Mouse (Mus musculus): ENCODE measurements at regions not wholly inside any gene's neighbourhood (a gene's known extent, or its start where the extent isn't known, plus 50 kb on each side); places are given as distances from the start of the nearest gene placed in this dataset.
A peak's percentile ranks its signal among the peaks of the same experiment; 100 is the strongest.

DNA sequence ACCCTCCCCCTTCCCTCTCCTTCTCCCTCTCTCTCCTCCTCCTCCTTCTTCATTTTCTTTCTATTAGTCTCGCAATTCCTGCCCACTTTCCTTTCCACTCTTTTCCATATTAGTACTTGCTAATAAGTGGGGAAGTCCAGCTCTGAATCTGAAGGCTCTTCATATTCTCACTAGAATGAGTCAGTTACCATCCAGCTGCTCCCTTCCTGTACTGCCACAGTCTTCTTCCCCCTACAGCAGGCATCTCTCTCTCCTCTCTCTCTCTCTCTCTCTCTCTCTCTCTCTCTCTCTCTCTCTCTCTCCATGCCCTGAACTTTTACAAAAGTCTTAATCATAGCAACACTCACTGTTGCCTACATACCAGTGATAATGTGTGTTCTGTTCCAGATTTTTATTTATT, 226.6 kb upstream of the Pter start:
- DNase-seq = no peak

DNA sequence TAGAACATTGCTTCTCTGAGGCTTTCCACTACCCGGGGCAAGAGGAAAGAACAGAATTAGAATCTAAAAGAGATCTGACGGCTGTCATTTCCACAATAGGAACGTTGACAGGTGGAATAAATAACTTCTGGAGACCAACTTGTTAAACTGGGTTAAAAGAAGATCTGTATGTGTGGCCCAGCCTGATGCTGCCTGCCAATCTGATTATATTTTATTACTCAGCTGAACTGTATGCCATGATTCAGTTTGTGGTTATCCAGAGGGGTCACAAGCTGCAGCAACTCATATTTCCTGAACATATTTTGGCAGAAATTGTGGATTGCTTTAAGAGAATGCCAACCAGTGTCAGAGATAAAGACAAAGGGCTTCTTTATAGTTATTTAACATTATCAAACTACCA, 224.5 kb upstream of the Pter start:
- no peak for DNase-seq

DNA sequence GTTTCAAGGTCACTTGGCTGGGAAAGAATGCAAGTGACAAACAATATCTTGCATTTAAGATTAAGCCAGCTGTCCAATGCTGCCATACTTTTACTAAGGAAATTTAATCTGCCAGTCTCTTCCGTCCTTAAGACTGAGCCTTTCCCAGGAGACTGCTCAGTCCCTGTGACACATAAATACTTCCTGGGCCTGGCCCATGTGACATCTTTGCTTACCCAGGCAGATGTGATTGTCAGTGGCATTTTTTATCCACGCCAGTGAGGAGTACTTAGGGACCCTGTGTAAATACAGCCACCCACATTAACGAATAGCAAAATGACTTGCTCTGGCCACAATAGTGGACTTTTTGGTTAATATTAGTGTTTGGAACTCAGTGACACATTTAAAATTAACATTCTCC, 216.3 kb upstream of the Pter start:
- no peak for DNase-seq

DNA sequence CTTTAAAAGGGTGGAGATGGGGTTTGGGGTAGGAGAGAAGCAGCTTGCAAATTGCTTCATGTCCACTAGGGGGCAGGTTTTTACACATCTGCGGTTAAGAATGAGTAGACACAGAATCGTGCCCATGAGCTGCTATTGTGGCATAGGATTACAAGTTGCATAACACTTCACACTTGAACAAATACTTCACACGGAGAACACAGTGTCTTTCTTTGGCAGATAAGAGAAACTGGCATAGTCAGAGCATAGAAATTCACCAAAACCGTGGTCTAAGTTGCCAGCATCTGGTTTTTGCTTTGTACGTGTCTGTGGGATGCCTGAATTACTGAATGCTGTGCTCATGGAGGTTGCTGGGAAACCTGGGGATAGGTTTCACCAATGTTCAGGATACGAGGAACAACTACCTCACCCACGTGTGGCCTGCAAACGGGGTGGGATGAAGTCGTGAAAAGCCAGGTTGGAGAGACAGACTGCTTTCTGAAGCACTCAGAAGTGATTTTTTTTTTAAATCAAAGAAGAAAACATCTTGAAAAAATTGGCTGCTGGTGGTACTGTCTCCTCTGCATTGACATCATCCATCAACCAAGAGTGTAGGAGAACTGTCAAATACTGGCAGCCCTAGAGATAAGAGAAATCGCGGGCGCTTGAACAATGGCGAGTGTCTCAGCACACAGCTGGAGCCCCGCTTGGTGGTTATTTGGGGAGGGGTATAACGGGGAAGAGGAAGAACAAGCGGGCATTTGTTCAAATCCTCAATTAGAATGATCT, 214.5 kb upstream of the Pter start:
- peak; percentile 58 for DNase-seq

DNA sequence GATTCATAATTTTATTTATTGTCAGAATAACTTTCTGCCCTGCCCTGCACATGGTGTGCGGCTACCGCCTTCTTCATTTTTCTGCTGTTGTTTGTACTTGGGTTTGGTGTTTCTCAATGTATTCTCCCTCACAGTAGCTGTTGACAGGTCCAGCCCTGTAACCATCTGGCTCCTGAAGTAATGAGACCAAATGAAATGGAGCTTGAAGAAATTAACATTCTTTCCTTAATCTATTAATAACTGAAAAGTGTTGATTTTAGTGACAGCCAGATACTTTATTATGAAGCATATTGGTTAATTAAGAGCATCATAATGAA, 214.0 kb upstream of the Pter start:
- no peak for DNase-seq

DNA sequence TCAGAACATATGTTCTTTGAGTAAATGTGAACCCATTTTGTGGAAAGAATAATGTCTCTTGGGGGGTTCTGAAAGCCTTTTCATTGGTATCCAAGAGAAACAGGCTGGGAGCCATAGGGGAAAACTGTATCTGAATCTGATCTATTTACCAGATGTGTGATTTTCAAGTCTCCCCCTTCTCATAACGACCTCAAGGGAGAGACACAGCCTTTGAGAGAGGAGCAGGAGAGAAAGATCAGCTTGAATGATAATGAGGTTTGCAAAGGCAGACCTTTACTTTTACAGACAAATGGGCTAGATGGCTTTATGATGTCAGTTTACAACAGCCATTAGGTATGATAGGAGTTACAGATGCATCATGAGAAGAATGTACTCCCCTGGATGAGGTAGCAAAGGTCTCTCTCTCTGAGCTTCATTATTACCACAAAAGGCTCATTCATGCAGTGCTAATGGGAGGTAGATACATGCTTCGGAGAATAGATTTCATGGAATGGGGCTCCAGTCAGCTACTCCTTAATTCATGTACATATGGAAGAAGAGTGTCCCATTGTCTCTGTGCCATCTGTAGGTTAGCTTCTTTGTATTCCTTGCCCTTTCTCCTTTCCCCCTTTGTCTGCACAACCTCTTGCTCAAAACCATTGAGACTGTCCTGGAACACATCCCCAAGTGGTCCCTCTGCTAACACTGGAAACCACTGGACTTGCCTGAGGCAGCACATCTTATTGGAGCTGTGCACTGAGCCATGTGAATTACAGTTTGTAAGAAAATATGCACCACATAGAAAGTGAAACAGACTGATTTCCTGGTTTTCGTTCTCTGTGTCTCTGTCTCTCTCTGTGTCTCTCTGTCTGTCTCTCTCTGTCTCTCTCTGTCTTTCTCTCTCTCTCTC, 207.5 kb upstream of the Pter start:
- no peak for DNase-seq

DNA sequence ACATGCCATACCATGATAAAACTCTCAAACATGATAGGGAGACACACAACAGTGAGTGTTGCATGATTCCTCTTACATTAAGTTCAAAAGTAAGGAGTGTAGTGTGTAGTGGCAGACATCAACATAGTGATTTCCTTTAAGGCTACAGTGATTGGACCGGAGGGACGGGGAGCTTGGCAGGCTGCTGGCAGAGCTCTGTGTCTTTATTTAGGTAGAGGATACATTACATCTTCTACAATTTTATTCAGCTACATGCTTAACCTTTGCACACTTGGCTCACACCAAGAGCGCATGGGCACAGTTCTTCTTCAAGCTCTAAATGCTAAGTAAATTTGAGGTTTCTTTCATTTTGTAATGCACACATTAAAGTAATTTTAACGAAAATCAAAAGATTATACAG, 194.6 kb upstream of the Pter start:
- DNase-seq = no peak

DNA sequence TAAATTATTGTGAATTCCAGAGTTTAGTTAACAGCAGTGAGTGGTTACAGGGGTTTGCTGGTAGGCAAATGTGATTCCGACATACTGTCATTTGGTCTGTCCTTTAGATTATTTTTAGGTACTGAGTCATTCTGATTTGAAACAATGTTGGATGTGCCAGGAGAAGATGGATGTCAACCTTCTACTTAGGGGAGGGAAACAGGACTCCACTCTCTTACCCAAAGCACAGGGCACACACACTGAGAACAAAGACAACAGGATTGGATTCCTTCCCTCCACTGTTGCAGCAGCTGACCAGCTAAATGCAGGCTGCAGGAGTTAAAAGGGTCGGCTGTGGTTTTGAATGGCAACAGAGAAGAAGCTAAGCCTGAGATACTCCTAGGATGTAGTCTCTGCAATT, 186.7 kb upstream of the Pter start:
- DNase-seq = peak; percentile 20

DNA sequence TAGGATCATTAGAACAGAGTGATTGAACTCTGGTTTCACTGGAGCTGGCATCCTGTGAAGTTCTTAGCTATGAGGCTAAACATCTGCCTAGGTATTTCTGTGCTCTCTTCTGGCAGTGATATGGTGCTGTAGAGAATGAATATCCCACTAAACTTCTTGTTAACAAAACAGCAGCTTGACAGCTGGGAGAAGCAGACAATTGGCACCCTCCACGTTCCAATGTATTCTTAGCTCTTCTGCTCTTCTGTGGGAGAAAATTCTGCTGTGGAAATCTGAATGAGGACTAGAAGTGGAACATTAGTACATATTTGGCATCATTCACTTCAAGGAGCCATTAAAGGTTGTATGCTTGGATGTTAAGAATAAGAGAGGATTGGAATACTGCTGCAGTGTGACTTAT, 177.0 kb upstream of the Pter start:
- no peak for DNase-seq

DNA sequence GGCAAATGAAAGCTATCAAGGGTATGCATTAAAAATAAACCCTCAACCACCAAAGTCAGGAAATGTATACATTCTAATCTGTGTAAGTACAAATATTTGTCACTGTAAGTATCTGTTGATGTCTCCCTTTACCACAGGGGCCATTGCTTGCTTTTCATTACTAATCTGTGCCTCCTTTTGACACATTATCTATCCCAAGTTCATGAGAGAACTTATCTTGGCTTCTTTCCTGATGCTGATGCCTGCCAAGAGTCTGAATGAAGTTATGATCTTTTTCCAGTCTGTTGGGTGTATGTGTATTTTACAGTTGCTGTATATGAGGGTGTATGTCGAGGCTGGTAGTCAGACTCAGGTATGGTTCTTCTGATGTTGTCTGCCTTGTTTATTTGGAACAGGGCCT, 165.0 kb upstream of the Pter start:
- DNase-seq = no peak

DNA sequence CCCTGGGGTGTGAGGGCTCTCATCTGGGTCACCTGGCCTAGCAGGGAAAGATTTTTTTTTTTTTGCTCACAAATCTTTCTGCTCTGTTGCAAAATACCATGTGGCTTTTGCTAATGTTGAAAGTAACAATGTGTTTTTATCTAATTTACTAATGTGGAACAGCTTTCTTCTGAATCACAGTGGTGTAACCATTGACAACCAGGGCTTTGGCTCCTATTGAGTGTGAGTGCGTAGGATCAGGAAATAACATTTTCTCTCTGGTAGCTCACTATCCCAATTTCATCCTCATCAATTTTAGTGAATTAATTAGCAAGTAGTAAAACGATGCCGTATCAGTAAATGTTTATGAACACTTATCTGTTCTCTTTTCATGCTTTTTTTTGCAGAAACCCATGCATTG, 163.9 kb upstream of the Pter start:
- no peak for DNase-seq

DNA sequence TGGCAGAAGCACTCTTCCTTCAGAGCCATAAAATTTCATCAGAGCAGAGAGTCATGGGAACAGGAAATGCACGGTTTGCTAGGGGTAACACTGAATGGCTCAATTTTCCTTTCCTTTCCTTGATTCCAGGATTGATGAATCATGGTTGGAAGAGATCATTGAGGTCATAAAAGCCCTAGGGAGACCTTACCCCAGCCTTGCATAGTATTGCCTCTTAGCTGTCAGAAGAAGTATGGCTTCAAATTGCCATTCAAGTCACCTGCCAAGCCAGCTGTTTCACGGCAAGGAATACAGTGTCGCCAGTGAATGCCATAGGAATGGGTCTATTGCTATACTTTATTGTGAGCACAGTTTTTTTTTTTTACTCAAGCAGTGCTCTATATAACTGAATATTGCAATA, 162.4 kb upstream of the Pter start:
- DNase-seq = no peak

DNA sequence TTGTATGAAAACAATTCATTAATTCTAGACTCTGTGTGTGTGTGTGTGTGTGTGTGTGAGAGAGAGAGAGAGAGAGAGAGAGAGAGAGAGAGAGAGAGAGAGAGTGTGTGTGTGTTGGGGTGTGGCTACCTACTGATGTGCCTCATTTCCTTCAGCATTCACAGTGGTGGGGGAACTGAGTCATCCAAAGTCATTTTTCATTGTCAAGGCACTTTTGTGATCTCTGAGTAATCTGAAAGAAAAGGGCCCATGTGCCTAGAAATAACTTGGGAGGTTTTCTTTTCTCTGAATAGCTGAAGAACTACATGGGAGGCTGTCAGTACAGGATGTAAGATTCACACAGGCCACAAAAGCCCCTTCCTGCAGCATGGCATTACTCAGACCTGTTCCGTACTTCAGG, 159.3 kb upstream of the Pter start:
- DNase-seq = peak; percentile 5

DNA sequence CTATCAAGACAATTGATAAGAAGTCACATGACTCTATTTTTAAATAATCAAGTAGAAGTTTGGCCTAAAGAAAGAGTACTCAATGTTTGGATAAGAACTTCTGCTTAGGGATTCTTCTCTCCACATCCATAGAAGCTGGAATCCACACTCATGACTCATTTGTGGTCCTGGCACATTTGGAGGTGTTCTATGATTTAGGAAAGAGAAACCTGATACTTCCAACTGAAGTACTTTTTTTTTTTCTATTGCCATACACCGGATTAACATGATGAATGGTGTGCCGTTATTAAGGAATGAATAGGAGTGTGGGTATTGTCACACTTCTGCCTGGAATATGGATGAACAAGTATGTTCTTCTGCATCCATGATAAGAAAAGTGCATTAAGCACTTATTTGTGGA, 158.5 kb upstream of the Pter start:
- no peak for DNase-seq

DNA sequence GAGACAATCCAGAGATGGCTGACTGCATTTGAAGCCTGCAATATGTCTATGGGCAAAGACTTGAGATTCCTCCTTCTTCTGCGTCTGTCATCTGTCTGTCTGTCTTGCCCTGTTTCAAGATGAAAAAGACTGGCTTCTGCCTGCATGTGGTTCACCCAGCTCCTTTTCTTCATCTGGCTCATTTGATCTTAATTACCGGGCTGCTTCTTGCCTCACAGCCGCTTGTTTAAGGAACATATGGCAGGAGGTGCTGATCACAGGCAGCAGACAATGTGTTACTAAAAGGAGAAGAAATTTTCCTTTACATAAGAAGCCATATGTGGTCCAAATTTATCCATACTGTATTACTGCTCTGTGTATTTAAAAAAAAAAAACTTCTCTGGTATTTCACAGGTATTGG, 147.0 kb upstream of the Pter start:
- DNase-seq = no peak

DNA sequence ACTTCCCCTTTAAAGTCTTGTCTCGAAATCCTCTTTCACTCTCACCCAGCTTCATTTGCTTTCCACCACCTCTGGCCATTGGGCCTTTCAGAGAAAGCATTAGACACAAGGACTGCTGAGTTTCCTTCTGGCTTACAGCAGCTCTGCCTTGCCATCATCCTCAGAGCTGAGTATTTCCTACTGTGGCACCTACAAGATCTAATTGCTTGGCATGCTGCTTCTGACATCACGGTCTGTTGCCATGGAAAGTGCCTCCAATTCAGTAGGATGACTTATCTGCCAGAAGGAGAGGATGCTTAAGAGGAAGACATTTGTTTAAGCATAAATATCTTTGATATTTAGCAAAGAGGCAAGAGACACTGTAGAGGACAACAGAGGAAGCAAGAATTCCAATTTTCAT, 146.1 kb upstream of the Pter start:
- no peak for DNase-seq

DNA sequence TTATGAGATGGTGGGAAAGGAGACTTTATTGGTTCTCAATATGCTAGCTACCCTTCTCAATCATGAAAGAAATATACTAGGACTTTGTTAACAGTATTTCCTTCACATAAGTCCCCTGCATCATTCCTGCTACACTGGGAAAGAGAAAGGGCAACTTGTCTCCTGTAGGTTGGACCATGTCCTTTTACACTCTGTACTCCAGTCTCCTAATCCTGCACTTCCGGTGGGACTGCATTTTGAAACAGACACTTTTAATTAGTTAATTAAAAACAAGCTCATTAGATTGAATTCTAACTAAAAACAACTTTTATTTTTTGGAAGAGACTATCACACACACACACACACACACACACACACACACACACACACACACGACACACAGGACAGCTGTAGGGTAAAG, 131.2 kb upstream of the Pter start:
- no peak for DNase-seq

DNA sequence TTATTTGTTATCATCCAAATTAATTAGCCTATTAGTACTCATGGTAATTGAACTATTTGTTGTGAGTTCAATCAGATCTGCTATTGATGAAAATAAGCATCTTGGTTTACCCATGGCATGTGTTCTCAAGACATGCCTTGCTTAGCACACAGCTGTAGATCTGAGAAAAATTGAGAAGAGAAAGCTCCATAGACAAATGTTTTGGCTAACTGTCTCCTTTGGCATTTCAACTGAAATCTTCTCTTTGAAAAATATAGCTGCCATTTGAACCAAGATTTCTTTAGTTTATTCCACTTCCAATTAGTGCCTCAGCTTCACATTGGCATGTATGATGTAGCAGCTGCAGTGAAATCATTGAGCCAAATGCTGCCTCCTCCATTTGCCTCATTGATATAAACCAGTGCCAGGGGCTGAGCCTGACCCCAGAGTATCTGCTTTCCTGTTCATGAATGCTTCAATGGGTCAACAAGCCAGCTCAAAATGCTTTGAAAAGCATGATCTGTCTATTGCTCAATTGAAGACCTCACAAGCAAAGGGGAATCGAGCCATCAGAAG, 126.1 kb upstream of the Pter start:
- no peak for DNase-seq

DNA sequence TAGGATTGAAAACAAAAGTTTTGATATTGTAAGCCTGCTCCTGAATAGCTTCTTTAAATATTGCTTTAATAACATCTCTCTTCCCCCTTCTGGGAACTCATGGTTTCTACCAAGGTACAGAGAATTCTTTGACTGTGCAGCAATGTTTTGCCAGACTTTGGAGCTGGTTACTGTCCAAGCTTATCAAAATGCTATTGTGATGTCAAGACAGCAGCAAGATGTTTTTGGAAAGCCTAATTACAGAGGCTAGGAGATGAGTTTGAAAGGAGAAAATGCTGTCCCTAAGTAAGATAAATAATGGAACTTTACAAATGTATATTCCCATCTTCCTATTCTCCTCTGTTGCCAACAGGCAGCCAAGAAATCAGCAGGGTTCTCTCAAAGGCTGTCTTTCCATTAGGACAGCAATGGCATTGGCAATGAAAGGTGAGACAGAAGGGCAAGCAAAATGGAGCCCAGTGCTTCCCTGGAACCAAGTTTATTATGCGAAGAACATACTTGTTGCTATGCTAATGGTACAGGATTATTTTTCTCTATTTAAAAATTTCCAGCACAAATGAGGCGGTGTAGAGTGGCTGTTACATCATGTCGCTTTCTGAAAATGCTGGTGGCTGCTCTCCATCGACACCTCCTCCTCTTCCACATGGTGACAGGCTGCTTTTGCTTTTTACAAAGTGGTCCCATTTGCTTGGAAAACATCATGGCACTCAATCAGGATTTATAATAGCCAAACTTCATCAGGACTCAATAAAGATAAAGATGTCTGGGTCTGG, 124.5 kb upstream of the Pter start:
- DNase-seq = no peak

DNA sequence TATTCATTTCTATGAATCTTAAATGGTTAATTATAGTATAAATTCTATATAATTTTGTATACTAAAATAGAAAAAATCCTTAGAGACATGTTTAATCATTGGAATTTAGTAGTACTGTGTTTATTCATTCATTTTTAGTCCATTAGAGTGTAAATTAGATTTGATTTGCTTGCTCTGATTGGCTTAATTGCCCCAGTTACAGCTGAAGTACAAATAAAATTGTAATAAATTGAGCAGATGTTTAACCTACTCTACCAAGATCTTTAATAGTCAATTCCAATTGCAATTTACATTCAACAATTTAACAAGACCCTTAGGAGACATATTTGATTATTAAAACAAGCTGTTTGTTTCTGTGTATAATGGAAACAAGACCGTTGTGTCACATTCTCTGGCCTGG, 121.2 kb upstream of the Pter start:
- no peak for DNase-seq

DNA sequence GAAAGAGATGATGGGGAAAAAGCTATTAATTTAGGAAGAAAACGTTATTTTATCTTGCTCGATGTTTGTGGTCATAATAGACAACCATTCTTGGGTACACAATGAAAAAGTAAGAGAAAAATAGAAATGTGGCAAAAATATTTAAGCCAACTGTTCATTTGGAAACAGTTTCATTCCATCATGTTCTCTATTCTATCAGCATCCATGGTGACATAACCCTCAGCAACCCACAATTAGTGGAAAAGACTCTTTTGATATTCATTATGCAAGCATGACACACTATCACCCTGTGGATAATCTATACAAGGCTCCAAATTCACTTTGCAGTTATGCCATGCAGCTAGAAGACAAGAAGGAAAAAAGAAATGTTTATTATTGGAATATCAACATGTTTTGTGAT, 118.7 kb upstream of the Pter start:
- DNase-seq = no peak

DNA sequence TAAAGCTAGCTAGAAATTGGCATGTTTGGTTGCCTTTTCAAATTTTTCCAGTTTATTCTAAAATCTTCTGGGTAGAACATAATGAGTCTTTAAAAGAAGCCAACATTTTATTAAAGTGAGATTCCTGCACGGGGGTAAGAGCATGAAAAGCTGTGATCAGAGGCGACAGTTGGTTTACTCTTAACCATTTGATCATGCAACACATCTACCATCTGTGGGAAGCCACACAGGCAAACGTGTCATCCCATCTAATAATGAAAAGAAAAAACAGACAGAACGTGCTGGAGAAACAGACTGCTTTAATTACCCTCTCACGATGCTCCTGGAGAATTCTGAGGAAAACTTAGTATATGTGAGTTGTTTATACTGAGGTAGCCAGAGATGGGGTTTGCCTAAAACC, 115.4 kb upstream of the Pter start:
- DNase-seq = no peak

DNA sequence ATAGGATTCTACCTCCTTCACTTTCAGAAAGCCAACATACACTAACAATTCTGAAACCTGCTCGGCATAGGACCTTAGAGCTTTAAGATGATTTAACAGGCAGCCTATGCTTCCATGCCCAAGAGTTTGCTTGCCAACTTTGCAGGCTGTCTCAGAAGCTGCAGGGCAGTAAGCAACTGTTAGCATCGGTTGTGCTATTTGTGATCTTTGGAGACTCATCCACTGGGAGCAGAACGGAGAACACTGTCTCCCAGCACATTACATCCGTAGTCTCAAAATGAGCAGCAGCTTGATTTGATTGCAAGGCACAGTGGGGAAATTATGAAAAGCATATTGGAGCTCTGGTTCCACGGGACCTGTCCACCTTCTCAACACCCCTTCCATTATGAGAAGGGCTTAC, 108.5 kb upstream of the Pter start:
- no peak for DNase-seq
